Mouse (Mus musculus): ENCODE data around the gene Map7. TPM values are rescaled to one million over a fixed set of nuclear protein-coding genes. Genes with fewer than 3 reads are reported as not detected.

Gene Map7
- polyA plus RNA-seq (2021) = 14.5 TPM

DNA sequence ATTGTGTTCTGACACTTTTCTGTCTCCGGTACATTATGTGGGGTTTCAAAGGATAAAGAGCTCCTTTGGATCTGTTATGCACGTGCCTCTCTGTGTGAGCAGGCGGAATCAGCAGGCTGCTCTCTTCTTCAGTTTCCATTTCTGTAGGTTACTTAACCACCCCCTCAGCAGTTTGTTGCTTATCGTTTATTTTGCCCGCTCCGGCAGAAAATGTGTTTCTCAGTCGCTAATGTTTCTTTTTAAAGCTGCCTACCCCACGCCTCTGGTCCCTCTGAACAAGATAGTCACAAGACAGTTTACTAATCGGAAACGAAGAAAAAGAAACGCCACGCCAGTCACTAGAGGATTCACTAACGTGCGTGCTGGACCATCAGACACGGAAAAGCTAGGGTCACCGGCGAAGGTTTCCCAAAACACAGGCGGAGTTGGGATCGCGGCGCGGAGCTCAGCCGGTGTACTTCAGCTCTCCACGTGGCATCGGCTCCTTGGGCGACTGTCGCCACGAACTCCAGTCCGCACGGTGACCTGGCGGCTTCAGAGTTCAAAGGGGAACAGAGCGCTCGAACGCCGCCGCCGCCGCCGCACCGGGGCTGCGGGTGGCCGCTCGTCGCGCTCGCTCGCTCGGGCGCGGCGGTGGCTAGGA lies at the start of gene Map7:
TSS of gene Map7 (plus strand) at position 342 of the 643 bp plus-strand sequence.
- ChIA-PET CTCF (interaction anchor here (0.8 to 3.0 kb wide), 6 partner anchors 10 to 140 kb away, joined by 3 to 11 read pairs (median 3); no protein-coding TSS in a partner anchor), POLR2A (interaction anchor here (0.7 kb wide), 1 partner anchor 804 kb away, joined by 3 read pairs; the partner anchor contains the start of gene Ahi1)
- no peak for ATAC-seq
- no peak for DNase-seq (ENCODE audit: low read depth, low spot score)
- in situ Hi-C loops (cut with MboI; ENCODE audit: low pct_unique_long_range_greater_than_20kb) = loop anchor here (10.0 kb wide), 1 partner anchor 787 kb away; no protein-coding TSS in a partner anchor
- no peak for TF ChIP-seq CTCF (IDR thresholded peaks at IDR 0.05)
- H3K27me3 ChIP-seq = no peaks in the 10 kb centered on the region

DNA sequence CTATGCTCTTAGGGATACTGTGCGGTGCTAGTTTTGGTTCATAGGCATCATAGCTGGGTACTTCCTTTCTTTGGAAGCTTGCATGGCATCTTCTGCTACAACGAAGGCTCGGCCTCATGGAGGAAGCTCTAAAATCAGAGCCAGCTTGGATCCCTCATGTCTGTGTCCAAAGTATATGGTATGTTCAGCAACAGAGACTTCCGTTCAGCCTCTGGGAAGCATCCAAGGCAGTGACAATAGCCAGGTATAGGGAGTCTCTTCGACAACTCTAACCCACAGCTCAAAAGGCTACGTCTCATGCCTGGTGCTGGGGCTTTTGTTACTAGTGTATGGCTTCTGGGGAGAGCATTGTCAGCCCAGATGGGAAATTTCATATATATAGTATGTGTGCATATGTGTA lies 46.8 kb upstream of the Map7 start:
- in situ Hi-C loops (cut with MboI; ENCODE audit: low pct_unique_long_range_greater_than_20kb) = no loop called here
- ChIA-PET CTCF (interaction anchor here (1.0 kb wide), 1 partner anchor 168 kb away, joined by 3 read pairs; no protein-coding TSS in a partner anchor), POLR2A (interaction anchor here (0.7 to 1.5 kb wide), 2 partner anchors 8 to 10 kb away, joined by 4 to 7 read pairs; no protein-coding TSS in a partner anchor)
- DNase-seq (ENCODE audit: low read depth, low spot score) (no peak), ATAC-seq (no peak)
- no peak for TF ChIP-seq CTCF (IDR thresholded peaks at IDR 0.05)
- no peaks in the 10 kb centered on the region for H3K27me3 ChIP-seq

GRCm38 (mm10) chr10:20104271-20104931 lies 43.9 kb upstream of the Map7 start:
- peak; percentile 60 for DNase-seq (ENCODE audit: low read depth, low spot score)
- no peaks in the 10 kb centered on the region for H3K27me3 ChIP-seq
- ChIA-PET POLR2A (no interaction called here), CTCF (interaction anchor here (1.5 kb wide), 1 partner anchor 30 kb away, joined by 3 read pairs; no protein-coding TSS in a partner anchor)
- peak; percentile 77 for ATAC-seq
- in situ Hi-C loops (cut with MboI; ENCODE audit: low pct_unique_long_range_greater_than_20kb) = no loop called here
- no peak for TF ChIP-seq CTCF (IDR thresholded peaks at IDR 0.05)

DNA sequence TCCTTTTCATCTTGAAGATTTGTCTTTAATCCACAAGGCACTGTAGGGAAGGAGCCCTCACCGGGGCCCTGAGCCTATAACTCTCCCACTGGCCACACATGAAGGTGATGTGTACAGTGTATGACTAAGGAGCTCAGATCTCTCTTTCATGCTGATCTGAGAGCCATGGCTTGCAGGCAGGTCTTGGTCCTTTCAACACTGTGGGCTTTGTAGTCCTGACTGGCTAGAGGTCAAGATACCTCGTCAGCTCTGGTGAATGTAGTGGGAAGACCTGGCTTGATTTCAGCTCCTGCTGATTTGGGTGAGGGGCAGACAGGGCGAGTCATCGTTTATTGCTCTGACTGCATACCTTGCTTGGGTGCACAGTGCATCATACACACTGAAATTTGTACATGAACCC lies 42.7 kb upstream of the Map7 start:
- CTCF ChIA-PET = interaction anchor here (1.5 kb wide), 1 partner anchor 31 kb away, joined by 3 read pairs; no protein-coding TSS in a partner anchor
- POLR2A ChIA-PET = interaction anchor here (0.6 kb wide), 1 partner anchor 662 kb away, joined by 3 read pairs; no protein-coding TSS in a partner anchor
- in situ Hi-C loops (cut with MboI; ENCODE audit: low pct_unique_long_range_greater_than_20kb) = no loop called here

DNA sequence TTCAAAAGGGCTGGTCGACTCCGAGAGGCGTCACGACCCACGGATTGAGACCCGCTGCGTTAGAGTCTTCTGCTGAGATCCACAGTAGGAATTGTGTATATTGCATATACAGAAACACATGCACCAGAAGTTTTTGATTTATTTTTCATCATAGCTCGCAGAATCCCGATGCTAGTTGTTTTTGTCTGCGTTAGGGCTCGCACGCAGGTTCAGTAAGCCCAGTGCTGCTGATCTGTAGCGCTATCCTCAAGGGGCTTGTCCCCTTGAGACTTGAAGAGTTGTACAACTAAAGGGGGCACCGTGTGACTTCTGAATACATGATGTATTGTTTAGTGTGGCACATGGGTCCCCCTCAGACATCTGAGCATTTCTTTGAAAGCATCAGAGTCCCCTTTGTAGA lies 41.2 kb upstream of the Map7 start:
- no peak for ATAC-seq
- no peak for TF ChIP-seq CTCF (IDR thresholded peaks at IDR 0.05)
- no peak for DNase-seq (ENCODE audit: low read depth, low spot score)
- no peaks in the 10 kb centered on the region for H3K27me3 ChIP-seq
- in situ Hi-C loops (cut with MboI; ENCODE audit: low pct_unique_long_range_greater_than_20kb) = no loop called here
- POLR2A ChIA-PET = no interaction called here
- CTCF ChIA-PET = no interaction called here

More for the DNA sequence above, 42.7 kb upstream of the Map7 start:
- DNase-seq (ENCODE audit: low read depth, low spot score) (peak; percentile 63), ATAC-seq (peak; percentile 41)
- H3K27me3 ChIP-seq = no peaks in the 10 kb centered on the region
- TF ChIP-seq CTCF (IDR thresholded peaks at IDR 0.05) = no peak

DNA sequence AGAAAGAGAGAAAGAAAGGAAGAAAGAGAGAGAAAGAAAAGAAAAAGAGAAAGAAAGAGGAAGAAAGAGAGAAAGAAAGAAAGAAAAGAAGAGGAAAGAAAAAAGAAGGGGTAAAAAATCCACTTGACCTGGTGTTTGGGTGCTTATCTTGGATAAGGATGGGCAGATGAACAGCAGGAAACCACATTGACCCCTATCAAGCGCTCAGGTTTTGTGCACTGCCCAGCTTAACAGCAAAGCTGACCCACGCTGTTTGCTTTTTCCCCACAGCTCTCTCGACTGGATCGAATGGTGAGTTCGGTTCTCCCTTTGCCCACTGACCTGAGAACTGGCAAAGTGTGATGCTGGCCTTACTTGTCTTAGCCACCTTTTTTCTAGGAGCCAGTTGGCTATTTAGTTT lies 36.8 kb upstream of the Map7 start:
- CTCF ChIA-PET = interaction anchor here (1.1 kb wide), 2 partner anchors 12 to 178 kb away, joined by 3 read pairs; no protein-coding TSS in a partner anchor
- no peak for TF ChIP-seq CTCF (IDR thresholded peaks at IDR 0.05)
- in situ Hi-C loops (cut with MboI; ENCODE audit: low pct_unique_long_range_greater_than_20kb) = no loop called here

GRCm38 (mm10) chr10:20112026-20112973 lies 36.0 kb upstream of the Map7 start:
- ChIA-PET CTCF (interaction anchor here (0.9 to 1.1 kb wide), 3 partner anchors 9 to 179 kb away, joined by 3 read pairs; no protein-coding TSS in a partner anchor), POLR2A (no interaction called here)
- in situ Hi-C loops (cut with MboI; ENCODE audit: low pct_unique_long_range_greater_than_20kb) = no loop called here
- DNase-seq (ENCODE audit: low read depth, low spot score) = no peak
- no peak for TF ChIP-seq CTCF (IDR thresholded peaks at IDR 0.05)
- no peak for ATAC-seq
- no peaks in the 10 kb centered on the region for H3K27me3 ChIP-seq

More for the DNA sequence above, 36.8 kb upstream of the Map7 start:
- POLR2A ChIA-PET = no interaction called here
- no peak for DNase-seq (ENCODE audit: low read depth, low spot score)
- H3K27me3 ChIP-seq = no peaks in the 10 kb centered on the region
- ATAC-seq = no peak

DNA sequence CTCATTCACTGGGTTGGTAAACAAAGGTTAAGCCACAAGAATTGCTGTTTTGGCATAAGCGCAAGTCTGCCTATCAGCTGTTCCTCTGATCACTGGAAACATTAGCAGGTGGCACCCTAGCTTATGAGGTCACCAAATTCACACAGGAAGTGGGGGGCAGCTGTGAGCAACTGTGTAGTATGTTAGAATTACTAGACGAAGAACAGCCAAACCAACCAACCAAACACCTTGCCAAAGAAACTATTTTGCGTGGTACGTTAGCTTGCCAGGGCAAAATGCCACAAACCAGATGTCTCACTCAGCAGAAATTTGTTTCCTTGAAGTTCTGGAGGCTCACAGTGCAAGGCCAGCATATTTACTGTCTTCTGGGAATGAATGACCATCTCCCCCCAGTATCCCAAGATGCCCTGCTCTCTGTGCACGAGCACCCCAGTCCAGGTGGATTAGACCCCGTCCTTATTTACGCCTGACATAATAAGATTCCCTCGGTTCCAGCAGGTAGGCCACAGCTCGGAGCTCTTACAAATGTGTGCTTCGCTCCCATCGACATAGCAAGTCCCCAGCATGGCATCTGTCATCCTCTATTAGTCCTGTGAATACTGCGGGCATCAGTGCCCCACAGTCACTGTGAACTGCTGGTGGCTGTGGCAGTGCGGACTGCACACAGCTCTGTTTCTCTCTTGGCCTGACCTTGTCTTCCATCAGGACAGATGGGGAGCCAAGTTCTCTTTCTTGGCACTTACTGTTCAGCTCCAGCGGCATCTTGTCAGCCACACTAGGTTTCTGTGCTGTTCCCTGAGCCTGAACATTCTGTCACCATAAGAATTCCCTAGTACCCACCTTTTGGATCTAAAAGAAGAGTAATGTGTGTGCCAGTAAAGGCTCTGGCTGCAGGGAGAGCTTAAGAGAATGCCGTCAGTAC lies 28.5 kb upstream of the Map7 start:
- no peaks in the 10 kb centered on the region for H3K27me3 ChIP-seq
- TF ChIP-seq CTCF (IDR thresholded peaks at IDR 0.05) = no peak
- POLR2A ChIA-PET = no interaction called here
- DNase-seq (ENCODE audit: low read depth, low spot score) = no peak
- CTCF ChIA-PET = interaction anchor here (0.6 to 0.7 kb wide), 2 partner anchors 47 to 1104 kb away, joined by 3 read pairs; partner anchors contain the start of gene Tnfaip3
- in situ Hi-C loops (cut with MboI; ENCODE audit: low pct_unique_long_range_greater_than_20kb) = no loop called here
- ATAC-seq = no peak

DNA sequence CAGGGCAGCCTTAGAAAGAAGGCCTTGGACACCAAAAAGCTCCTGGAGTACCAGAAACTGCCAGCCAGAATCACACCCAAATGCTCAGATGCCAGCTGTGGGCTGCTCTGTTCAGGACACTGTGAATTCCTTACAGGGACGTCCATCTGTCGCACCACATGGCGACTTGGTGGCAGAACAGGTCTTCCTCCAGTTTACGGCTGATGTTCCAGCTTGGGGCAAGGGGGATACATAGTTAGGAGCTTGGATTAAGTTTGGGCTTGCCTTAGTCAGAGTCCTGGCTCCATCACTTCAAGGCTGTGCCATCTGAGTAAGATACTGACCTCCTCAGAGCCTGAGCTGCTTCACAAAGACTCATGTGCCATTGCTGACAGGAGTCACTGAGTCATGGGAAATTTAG lies 26.3 kb upstream of the Map7 start:
- TF ChIP-seq CTCF (IDR thresholded peaks at IDR 0.05) = no peak
- ATAC-seq (no peak), DNase-seq (ENCODE audit: low read depth, low spot score) (no peak)
- CTCF ChIA-PET = interaction anchor here (0.9 to 3.2 kb wide), 2 partner anchors 188 to 212 kb away, joined by 3 to 13 read pairs; no protein-coding TSS in a partner anchor
- POLR2A ChIA-PET = interaction anchor here (0.6 kb wide), 2 partner anchors 75 to 1227 kb away, joined by 3 to 4 read pairs; no protein-coding TSS in a partner anchor
- H3K27me3 ChIP-seq = no peaks in the 10 kb centered on the region
- in situ Hi-C loops (cut with MboI; ENCODE audit: low pct_unique_long_range_greater_than_20kb) = no loop called here
